Mouse (Mus musculus): ENCODE measurements around the gene Dnajc28. TPM values are rescaled to one million over a fixed set of nuclear protein-coding genes. Genes with fewer than 3 reads are reported as not detected.

Gene Dnajc28
- total RNA-seq, 2 experiments from 2014 or later = 8.8 to 15.4 TPM

- no peak for DNase-seq
Measured at GRCm38 (mm10) chr16:91632940-91633339, 14.1 kb upstream of the Dnajc28 start.

DNA sequence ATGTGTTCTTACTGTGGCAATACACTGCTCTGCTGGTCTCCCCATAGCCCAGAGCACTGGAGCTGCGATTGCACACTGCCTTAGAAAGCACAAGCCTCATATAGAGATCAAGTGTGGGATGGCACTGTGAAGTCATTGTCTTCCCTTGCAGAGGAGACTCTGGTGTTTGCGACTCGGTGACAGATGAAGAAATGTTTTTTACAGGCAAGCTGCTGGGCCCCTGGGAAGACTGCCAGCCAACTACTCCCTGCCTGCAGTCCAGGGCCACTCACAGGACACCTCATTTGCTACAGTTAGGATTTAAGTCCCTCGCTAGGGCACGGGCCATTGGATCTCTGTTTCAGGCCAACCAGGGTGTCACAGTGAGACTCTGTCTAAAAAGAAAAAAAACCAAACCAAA, 13.6 kb upstream of the Dnajc28 start:
- DNase-seq = peak; percentile 82 to 85

GRCm38 (mm10) chr16:91630584-91630983, 11.8 kb upstream of the Dnajc28 start:
- DNase-seq = no peak

DNA sequence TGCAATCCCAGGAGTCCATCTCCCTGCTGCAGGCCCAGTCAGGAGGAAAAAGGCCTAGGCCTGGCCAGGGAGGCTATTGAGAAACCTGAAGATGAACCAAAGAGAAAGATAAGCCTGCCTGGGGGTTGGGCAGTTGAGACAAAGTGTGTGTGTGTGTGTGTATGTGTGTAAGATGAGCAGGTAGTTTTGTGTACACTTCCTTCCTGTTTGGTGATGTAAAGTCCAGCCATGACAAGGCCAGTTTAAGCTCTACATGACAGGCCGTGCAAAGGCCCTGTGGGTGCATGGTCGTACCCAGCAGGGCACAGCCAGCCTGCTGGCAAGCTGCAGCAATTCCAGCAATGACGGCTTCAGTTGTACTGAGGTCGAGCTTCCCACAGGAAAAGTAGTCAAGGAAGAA, 10.9 kb upstream of the Dnajc28 start:
- DNase-seq = no peak

- no peak for DNase-seq
Measured at GRCm38 (mm10) chr16:91628673-91629072, 9.8 kb upstream of the Dnajc28 start.

DNA sequence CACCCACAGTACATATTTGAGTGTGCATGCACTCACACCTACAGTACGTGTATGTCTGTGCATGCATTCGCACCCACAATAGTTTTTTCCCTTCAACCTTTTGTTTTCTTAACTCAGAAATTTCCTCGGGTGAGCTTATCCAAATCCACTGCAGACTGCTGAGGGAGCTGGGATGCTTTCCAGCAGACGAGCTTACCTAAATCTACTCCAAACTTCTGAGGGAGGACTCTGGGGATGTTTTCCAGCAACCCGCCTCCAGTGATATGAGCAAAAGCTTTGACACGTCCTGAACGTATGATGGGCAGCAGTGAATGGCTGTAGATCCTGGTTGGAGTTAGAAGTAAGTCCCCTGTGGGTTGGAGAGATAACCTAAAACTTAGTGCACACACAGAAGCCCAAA, 9.0 kb upstream of the Dnajc28 start:
- no peak for DNase-seq

DNA sequence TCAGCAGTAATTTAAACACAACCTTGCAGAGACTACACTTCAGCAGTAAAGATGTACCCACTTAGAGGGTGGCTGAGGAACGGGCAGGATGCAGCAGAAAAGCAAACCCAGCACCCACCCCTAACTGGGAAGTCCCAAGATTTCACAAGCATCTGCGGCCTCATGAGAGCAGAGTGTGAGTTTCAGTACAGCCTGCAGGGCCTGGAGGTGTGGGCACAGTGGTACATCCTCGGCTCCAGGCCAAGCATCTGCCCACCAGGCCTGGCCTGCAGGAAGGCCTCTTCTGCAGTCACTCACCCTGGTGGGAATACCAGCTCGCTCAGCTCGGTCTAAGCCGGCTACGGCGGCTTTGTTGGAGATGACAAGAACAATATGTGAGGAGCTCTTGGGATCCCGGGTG, 4.2 kb upstream of the Dnajc28 start:
- no peak for DNase-seq

GRCm38 (mm10) chr16:91620991-91621390, 2.2 kb upstream of the Dnajc28 start:
- no peak for DNase-seq

GRCm38 (mm10) chr16:91620185-91620584, 1.4 kb upstream of the Dnajc28 start:
- no peak for DNase-seq

DNA sequence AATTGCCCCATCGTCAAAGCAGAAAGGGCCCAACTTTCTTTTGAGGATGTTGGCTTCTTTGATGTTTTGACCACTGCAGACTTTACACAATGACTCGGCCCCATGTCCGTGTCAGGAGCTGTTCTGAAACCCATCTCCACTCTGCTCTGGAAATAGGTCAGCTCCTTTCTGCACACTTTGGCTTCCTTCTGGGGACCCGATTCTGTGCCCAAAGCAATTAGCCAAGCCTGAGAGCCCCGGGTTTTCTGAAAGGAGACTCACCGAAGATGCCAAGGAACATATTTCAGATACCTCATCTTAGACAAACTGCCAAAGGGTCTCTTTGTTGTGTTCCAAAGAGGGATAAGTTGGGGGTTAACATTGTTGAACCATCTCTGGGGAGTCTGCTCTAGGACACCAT, 4.3 kb downstream of the Dnajc28 start:
- DNase-seq = no peak

DNA sequence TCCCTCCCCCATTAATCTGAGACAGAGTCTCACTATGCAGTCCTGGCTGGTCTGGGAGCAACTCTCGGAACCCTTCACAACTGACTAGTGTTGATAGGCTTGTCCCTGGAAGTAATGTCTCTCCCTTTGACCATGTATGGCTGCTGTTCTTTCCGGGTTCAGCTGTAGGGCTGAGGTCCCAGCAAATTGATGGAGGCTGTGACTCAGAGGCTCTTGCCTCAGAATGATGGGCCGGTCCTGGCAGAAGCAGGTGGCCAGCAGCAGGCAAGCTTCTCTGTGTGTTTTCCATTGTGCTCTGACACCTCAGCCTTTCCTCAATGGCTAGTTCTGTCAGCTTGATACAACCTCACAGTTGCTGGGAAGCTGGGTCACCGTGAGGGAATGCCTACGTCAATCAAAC, 6.3 kb downstream of the Dnajc28 start:
- DNase-seq = peak; percentile 53 to 60

DNA sequence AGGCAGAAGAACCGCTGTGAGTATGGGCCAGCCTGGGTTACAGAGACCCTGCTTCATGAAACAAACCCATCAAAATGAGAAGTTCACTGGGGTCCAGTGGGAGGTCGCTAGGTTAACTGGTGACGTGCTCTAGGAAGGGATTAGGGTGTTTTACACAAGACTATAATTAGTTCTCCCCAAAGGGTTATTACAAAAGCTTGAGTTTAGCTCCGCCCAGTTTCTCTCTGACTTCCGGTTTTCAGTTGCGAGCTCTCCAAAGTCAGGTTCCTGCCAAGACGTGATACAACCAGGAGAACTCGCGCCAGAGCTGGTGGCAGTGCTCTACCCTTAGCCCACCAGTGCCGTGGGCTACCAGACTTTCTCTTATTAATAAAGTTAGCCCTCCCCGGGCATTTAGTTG, 7.6 kb downstream of the Dnajc28 start:
- DNase-seq = no peak

DNA sequence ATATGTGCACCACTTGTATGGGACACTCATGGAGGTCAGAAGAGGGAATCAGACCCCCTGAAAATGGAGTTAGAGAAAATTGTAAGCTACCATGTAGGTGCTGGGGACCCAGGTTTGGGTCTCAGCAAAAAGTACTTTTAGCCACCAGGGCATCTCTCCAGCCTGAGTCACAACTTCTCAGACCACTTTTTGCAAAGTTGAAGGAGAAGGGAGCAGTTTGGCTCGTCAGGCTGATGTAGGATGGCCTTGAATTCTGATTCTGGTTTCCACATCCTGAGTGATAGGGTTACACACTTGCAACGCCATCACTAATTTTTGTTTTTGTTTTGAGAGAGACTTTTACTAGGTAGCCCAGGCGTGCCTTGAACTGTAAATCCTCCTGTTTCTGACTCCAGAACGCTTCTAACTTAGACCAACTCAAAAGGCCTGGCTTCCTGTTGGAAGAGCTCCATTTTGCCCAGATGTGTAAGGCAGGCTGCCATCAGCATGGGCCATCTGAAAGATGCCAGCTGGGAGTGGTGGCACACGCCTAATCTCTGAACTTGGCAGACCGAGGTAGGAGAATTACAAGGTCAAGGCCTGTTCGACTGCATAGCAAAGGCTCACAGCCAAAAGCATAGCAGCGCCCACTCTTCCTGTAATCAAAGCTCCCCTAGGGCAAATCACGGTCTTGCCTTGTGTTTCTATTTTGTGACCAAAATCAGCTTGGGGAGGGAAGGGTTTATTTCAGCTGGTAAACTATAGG, 9.2 kb downstream of the Dnajc28 start:
- peak; percentile 76 to 77 for DNase-seq

- DNase-seq = no peak
Measured at GRCm38 (mm10) chr16:91606958-91607357, 11.9 kb downstream of the Dnajc28 start.

DNA sequence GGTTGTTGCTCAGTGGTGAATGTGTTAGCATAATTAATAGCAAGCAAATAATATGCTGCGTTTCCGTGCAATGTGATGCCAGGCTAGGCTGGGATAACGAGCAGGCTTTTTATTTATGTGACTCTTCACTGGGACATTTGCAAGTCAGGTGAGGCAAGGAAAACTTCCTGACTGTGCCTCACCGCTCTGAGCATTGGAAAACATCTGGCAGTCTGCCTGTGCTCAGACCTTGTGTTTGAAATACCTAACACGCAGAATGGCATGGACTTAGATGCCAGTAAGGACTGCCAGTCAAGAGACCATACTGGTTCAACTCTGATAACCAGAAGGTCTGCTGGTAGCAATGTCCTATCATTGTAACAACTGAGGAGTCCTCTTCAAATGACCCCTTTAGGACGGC, 13.7 kb downstream of the Dnajc28 start:
- no peak for DNase-seq

- no peak for DNase-seq
Measured at GRCm38 (mm10) chr16:91601693-91602092, 17.1 kb downstream of the Dnajc28 start.

DNA sequence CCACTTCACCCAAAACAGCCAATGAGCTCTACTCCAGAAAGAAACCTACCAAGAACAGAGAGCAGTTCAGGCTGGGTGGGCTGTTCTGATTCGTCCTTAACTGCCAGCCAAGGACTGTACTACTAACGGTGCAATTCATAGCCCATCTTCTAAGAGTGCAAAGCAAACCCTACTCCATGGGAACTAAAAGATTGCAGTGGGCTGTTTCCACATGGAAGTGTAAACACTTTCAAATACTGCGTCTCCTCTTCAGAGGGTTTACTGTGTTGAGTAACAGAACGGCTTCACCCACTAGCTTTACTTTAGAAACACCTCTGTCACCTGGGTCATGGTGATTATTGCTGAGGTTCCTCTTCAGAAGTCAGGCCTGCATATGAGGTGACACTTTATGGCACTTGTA, 17.7 kb downstream of the Dnajc28 start:
- no peak for DNase-seq

GRCm38 (mm10) chr16:91599242-91599641, 19.6 kb downstream of the Dnajc28 start:
- no peak for DNase-seq

DNA sequence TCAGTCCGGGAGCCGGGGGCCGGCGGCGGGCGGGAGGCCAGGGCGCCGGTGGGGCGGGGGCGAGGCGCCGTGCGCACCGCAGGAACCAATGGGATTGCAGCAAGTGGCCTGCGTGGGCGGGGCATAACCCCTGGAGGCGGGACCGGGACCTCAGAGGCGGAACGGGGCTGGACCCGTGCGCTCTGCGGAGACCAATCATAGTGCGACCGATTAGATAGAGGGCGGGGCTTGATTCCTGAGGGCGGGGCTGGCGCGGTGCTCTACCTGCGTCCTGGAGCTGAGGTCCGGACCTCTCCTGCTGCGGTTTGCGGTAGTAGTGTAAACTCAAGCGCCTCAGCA, 21.2 kb downstream of the Dnajc28 start, which contains the start of gene Tmem50b:
TSS of gene Tmem50b (minus strand) at position 129 of the 339 bp plus-strand sequence.
- DNase-seq = peak; percentile 99 to 100

GRCm38 (mm10) chr16:91596779-91597671, 21.8 kb downstream of the Dnajc28 start:
- DNase-seq = peak in 1 of 2 experiments; percentile 42

DNA sequence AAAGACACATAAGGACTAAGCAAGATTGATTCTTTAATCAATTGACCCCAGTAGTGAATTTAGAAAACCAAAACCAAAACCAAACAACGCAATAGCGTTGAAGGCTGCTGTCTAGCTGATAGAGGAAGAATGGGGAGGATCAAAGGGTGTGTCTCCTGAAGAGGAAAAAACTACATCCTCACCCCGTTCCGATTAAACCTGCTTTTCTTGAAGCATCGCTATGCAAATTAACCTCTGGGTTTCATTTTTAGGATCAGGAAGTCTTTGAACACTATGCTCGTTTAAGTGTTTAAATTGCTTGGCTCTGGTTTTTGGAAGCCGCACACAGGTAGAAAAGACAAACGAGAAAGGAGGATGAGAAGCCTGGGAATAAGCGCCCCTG, 22.4 kb downstream of the Dnajc28 start:
- no peak for DNase-seq

DNA sequence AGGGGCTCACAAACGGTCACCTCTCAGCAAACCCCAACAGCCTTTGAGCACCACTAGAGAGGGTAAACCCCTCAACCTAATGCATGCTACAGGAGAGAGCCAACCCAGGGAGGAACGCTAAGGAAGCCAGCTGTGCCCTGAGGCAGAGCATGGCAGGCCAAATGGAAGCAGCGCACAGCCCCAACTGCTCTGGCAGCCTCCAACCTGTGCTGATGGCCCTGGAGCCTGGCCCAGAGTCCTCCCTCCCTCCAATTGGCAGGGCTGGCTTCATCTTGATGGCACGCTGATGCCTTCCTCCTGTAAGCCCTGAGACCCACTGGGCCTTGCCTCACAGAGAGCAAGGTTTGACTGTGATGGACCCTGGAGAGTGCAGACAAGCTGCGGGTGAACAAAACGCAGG, 23.8 kb downstream of the Dnajc28 start:
- peak in 1 of 2 experiments; percentile 28 for DNase-seq

DNA sequence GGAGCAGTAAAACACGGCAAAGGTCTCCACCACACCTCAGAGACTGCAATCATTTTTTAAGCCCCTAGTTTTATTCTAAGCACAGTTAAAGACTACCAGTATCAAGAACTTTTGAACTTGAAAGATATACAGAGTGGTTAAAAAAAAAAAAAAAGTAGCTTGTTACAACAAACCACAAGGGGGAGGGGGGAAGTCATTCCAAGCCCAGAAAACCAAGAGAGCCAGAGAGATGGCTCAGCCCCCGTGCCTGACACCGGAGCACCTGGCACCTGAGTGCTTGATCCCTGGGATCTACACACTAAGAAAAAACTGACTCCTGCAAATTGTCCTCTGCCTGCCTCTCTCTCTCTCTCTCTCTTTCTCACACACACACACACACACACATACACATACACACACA, 25.6 kb downstream of the Dnajc28 start:
- no peak for DNase-seq

GRCm38 (mm10) chr16:91592162-91592561, 26.7 kb downstream of the Dnajc28 start:
- DNase-seq = no peak

Data from adrenal gland, postnatal 36 days (tissue).